Mouse (Mus musculus): ENCODE data around the gene Oas1d. TPM values are rescaled to one million over a fixed set of nuclear protein-coding genes. Genes with fewer than 3 reads are reported as not detected.
"Not testable (repeated sequence)": the region's sequence is repeated elsewhere in the genome, so short reads cannot be mapped to it uniquely, and the experiment has no call there.

Oas1d gene
- polyA plus RNA-seq, 1 experiment: not detected

GRCm38 (mm10) chr5:120895231-120895900 lies 19.0 kb upstream of the Oas1d start:
- Histone ChIP-seq H3K79me2 (ENCODE audit: control insufficient read depth, insufficient read depth) (no peaks in the 10 kb centered on the region), H3ac (ENCODE audit: control insufficient read depth, insufficient read length) (no peak overlapping the region), H3K27me3 (ENCODE audit: control insufficient read depth, insufficient read depth, insufficient read length) (no peaks in the 10 kb centered on the region), H3K4me2 (ENCODE audit: low read depth) (no peak overlapping the region), H3K36me3 (ENCODE audit: control insufficient read depth, insufficient read depth) (no peaks in the 10 kb centered on the region), H3K4me3 (no peak overlapping the region)
- TF ChIP-seq TCF12 (IDR thresholded peaks at IDR 0.05; ENCODE audit: insufficient read depth, poor library complexity, severe bottlenecking): no peak
- TF ChIP-seq USF1 (IDR thresholded peaks at IDR 0.05; ENCODE audit: low read depth): no peak
- no peak for TF ChIP-seq SRF (IDR thresholded peaks at IDR 0.05; ENCODE audit: control insufficient read depth, insufficient read length, low read depth)
- no peak for TF ChIP-seq E2F4 (IDR thresholded peaks at IDR 0.05; ENCODE audit: insufficient read depth)

DNA sequence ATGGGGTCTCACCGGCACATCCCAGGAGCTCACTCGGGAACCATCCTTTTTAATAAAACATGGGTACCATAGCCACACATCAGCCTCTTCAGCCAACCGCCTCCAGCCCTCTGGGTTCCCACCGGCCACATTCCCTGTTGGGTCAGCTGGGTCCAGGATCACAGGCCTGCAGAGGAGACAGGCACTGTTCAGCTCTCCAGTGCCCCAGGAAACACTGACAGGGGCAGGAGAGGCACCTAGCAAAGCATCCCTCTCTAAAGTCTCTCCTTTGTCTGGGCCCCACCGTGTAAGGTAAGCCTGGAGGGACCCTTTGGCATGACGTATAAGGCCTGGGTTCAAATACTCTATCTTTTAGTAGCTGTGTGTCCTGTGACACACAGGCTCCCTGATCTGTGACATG lies 16.0 kb upstream of the Oas1d start:
- H3K27me3 ChIP-seq (ENCODE audit: control insufficient read depth, insufficient read depth, insufficient read length): no peaks in the 10 kb centered on the region
- TF ChIP-seq SRF (IDR thresholded peaks at IDR 0.05; ENCODE audit: control insufficient read depth, insufficient read length, low read depth) (no peak), MAX (IDR thresholded peaks at IDR 0.05; ENCODE audit: low read depth) (no peak), MYOG (IDR thresholded peaks at IDR 0.05; ENCODE audit: control insufficient read depth in 1 of 3, insufficient read depth in 1 of 3, insufficient read length in 2 of 3, low read depth in 2 of 3) (no peak), E2F4 (IDR thresholded peaks at IDR 0.05; ENCODE audit: insufficient read depth) (no peak), TCF3 (IDR thresholded peaks at IDR 0.05; ENCODE audit: insufficient read length, low read depth) (no peak), POLR2A (IDR thresholded peaks at IDR 0.05; ENCODE audit: insufficient read length, low read depth) (no peak), MYOD1 (IDR thresholded peaks at IDR 0.05; ENCODE audit: control insufficient read depth in 1 of 3, insufficient read length in 2 of 3, low read depth in 2 of 3) (no peak)
- no peak overlapping the region for H3ac ChIP-seq (ENCODE audit: control insufficient read depth, insufficient read length)
- H3K4me3 ChIP-seq: no peak overlapping the region
- H3K4me2 ChIP-seq (ENCODE audit: low read depth): no peak overlapping the region
- H3K79me2 ChIP-seq (ENCODE audit: control insufficient read depth, insufficient read depth): no peaks in the 10 kb centered on the region
- no peaks in the 10 kb centered on the region for H3K36me3 ChIP-seq (ENCODE audit: control insufficient read depth, insufficient read depth)

DNA sequence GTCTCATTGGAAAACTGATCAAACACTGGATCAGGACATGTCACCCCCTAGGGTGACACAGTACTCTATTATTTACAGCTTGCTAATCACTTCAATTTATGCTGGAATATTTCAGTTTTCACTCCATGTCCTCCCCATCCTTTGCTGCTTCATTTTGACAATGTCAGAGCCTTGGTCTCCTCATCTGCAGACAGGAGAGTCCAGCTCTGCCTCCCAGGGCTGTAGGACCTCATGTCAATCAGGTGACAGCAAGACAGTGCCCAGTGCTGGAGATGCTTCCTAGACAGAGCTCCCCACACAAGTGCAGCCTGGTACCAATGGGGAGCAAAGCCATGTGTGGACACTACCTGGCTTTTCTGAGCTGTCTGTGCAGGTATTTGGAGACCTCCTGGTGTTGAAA lies 15.6 kb upstream of the Oas1d start:
- H3K79me2 ChIP-seq (ENCODE audit: control insufficient read depth, insufficient read depth): no peaks in the 10 kb centered on the region
- H3K36me3 ChIP-seq (ENCODE audit: control insufficient read depth, insufficient read depth): no peaks in the 10 kb centered on the region
- TF ChIP-seq TCF3 (IDR thresholded peaks at IDR 0.05; ENCODE audit: insufficient read length, low read depth): no peak
- no peak for TF ChIP-seq E2F4 (IDR thresholded peaks at IDR 0.05; ENCODE audit: insufficient read depth)
- TF ChIP-seq REST (IDR thresholded peaks at IDR 0.05; ENCODE audit: insufficient read depth, insufficient read length): no peak
- TF ChIP-seq USF1 (IDR thresholded peaks at IDR 0.05; ENCODE audit: low read depth): no peak
- H3K4me2 ChIP-seq (ENCODE audit: low read depth): no peak overlapping the region
- H3K27me3 ChIP-seq (ENCODE audit: control insufficient read depth, insufficient read depth, insufficient read length): no peaks in the 10 kb centered on the region
- no peak overlapping the region for H3K4me3 ChIP-seq
- H3ac ChIP-seq (ENCODE audit: control insufficient read depth, insufficient read length): no peak overlapping the region

DNA sequence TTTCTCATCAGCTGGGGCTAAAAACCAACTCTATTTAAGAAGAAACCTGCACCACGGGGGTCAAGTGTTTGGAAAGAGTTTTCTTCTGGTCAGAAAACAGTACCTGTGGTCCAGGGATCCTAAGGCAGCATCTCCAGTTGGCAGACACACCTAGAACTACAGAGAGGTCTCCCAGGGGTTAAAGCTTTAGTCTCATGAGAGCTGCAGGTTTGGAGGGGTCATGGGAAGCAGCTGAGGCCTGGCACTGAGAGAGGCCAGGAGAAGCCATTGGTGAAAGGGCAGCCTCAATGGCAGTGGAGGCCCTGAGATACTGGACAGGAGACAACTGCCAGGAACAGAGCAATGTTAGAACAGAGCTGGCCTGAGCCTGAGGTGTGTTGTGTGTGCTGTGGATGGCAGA lies 13.7 kb upstream of the Oas1d start:
- no peaks in the 10 kb centered on the region for H3K27me3 ChIP-seq (ENCODE audit: control insufficient read depth, insufficient read depth, insufficient read length)
- no peaks in the 10 kb centered on the region for H3K79me2 ChIP-seq (ENCODE audit: control insufficient read depth, insufficient read depth)
- no peak overlapping the region for H3ac ChIP-seq (ENCODE audit: control insufficient read depth, insufficient read length)
- H3K4me2 ChIP-seq (ENCODE audit: low read depth): no peak overlapping the region
- no peaks in the 10 kb centered on the region for H3K36me3 ChIP-seq (ENCODE audit: control insufficient read depth, insufficient read depth)
- H3K4me3 ChIP-seq: no peak overlapping the region
- TF ChIP-seq POLR2A (IDR thresholded peaks at IDR 0.05; ENCODE audit: insufficient read length, low read depth) (no peak), REST (IDR thresholded peaks at IDR 0.05; ENCODE audit: insufficient read depth, insufficient read length) (no peak), E2F4 (IDR thresholded peaks at IDR 0.05; ENCODE audit: insufficient read depth) (no peak), POLR2AphosphoS2 (IDR thresholded peaks at IDR 0.05; ENCODE audit: insufficient read length, low read depth) (no peak), SRF (IDR thresholded peaks at IDR 0.05; ENCODE audit: control insufficient read depth, insufficient read length, low read depth) (no peak), MYOG (IDR thresholded peaks at IDR 0.05; ENCODE audit: control insufficient read depth in 1 of 3, insufficient read depth in 1 of 3, insufficient read length in 2 of 3, low read depth in 2 of 3) (no peak), MYOD1 (IDR thresholded peaks at IDR 0.05; ENCODE audit: control insufficient read depth in 1 of 3, insufficient read length in 2 of 3, low read depth in 2 of 3) (no peak), USF1 (IDR thresholded peaks at IDR 0.05; ENCODE audit: low read depth) (no peak), TCF12 (IDR thresholded peaks at IDR 0.05; ENCODE audit: insufficient read depth, poor library complexity, severe bottlenecking) (no peak), CEBPB (IDR thresholded peaks at IDR 0.05; ENCODE audit: insufficient read depth, poor library complexity, severe bottlenecking) (no peak), TCF3 (IDR thresholded peaks at IDR 0.05; ENCODE audit: insufficient read length, low read depth) (no peak), MAX (IDR thresholded peaks at IDR 0.05; ENCODE audit: low read depth) (no peak)

GRCm38 (mm10) chr5:120902056-120902455 lies 12.3 kb upstream of the Oas1d start:
- no peaks in the 10 kb centered on the region for H3K36me3 ChIP-seq (ENCODE audit: control insufficient read depth, insufficient read depth)
- H3K27me3 ChIP-seq (ENCODE audit: control insufficient read depth, insufficient read depth, insufficient read length): no peaks in the 10 kb centered on the region
- no peak for TF ChIP-seq REST (IDR thresholded peaks at IDR 0.05; ENCODE audit: insufficient read depth, insufficient read length)
- no peak for TF ChIP-seq TCF3 (IDR thresholded peaks at IDR 0.05; ENCODE audit: insufficient read length, low read depth)
- TF ChIP-seq E2F4 (IDR thresholded peaks at IDR 0.05; ENCODE audit: insufficient read depth): no peak
- TF ChIP-seq MYOG (IDR thresholded peaks at IDR 0.05; ENCODE audit: control insufficient read depth in 1 of 3, insufficient read depth in 1 of 3, insufficient read length in 2 of 3, low read depth in 2 of 3): no peak
- no peak for TF ChIP-seq SRF (IDR thresholded peaks at IDR 0.05; ENCODE audit: control insufficient read depth, insufficient read length, low read depth)

DNA sequence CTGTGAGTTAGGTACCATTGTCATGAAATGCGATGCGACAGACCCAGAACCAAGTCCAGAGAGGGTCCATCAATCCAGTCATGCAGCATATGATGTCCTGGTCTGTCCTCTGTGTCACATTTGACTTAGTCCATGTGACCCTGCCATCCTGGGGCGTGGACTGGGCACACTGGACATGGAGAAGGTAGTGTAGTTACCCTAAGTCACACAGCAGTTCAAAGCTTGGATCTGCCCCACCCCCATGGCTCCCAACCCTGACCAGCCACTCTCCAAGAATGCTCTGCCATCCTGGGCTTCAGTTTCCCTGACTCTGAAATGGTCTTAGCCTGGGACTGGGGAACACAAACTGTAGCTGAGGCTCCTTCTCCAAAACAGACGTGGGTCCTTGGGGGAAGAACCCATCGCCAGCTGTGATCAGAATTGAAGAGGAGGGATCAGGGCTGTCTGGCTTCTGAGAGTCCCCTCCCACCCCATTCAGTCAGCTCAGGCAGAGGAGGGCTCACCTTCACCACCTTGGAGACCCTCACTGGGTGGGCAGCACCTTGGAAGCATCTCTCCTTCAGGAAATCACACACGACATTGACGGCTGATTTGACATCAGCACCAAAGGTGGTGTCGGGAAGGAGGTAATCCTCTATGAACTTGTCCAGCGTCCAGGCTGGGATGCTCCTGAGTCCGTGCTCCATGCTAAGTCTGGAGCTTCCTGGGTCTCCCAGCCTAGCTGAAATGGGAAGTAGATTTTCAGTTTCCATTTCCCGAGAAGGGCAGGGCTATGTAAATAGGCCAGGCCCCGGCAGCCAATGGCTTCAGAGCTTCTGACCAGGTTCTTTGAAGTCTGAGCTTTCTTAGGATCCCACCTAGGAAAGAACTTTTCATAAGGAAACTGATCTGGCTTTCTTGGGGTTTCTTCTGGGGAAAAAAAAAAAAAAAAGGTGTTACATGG lies 7.3 kb upstream of the Oas1d start, which contains the start of gene Oas1a:
Gene Oas1a, minus strand, starts transcription at position 731 of the 943 bp plus-strand sequence.
- H3K27me3 ChIP-seq (ENCODE audit: control insufficient read depth, insufficient read depth, insufficient read length); H3K4me2 ChIP-seq (ENCODE audit: low read depth); H3ac ChIP-seq (ENCODE audit: control insufficient read depth, insufficient read length); H3K36me3 ChIP-seq (ENCODE audit: control insufficient read depth, insufficient read depth); H3K79me2 ChIP-seq (ENCODE audit: control insufficient read depth, insufficient read depth); H3K4me3 ChIP-seq: not testable (repeated sequence)

More at GRCm38 (mm10) chr5:120902056-120902455, 12.3 kb upstream of the Oas1d start:
- Histone ChIP-seq H3K79me2 (ENCODE audit: control insufficient read depth, insufficient read depth) (no peaks in the 10 kb centered on the region), H3ac (ENCODE audit: control insufficient read depth, insufficient read length) (no peak overlapping the region), H3K4me3 (no peak overlapping the region), H3K4me2 (ENCODE audit: low read depth) (no peak overlapping the region)
